Mouse (Mus musculus) liver, embryonic 11.5 days (tissue): Measurements from ENCODE around the gene Bex3. TPM values are rescaled to one million over a fixed set of nuclear protein-coding genes. Genes with fewer than 3 reads are reported as not detected.

Experiments used
- ATAC-seq: fragments of 200-750 bp; cut with Nextera tagmentation; replicated peaks from 2 replicates; pipeline ENCODE4 v1.8.0; 2017; ENCODE audit warnings: moderate number of reproducible peaks, mild to moderate bottlenecking, moderate TSS enrichment, moderate library complexity; ENCODE audit not compliant: low FRiP score
- DNase-seq: peaks from one replicate; pipeline ENCODE4 v3.0.0-alpha.2; 2017; ENCODE audit warnings: low spot score
- H3K27ac ChIP-seq: fragments of 300-500 bp; sonication (generic); 2 replicates; pipeline ENCODE4 v1.5.1; 2014; ENCODE audit warnings: mild to moderate bottlenecking, low read depth, low read length, control low read depth
- H3K27me3 ChIP-seq: fragments of 300-500 bp; sonication (generic); replicated peaks from 2 replicates; pipeline ENCODE4 v1.6.1; 2014; ENCODE audit warnings: low read length, mixed read lengths; ENCODE audit not compliant: control insufficient read depth, insufficient read depth
- H3K36me3 ChIP-seq: fragments of 300-500 bp; sonication (generic); 2 replicates; pipeline ENCODE4 v1.6.1; 2014; ENCODE audit warnings: mild to moderate bottlenecking, low read length, moderate library complexity, mixed read lengths; ENCODE audit not compliant: control insufficient read depth, insufficient read depth
- H3K4me1 ChIP-seq: fragments of 300-500 bp; sonication (generic); replicated peaks from 2 replicates; pipeline ENCODE4 v1.6.1; 2014; ENCODE audit warnings: low read length, mixed read lengths; ENCODE audit not compliant: control insufficient read depth, insufficient read depth
- H3K4me2 ChIP-seq: fragments of 300-500 bp; sonication (generic); 2 replicates; pipeline ENCODE4 v1.6.1; 2014; ENCODE audit warnings: mild to moderate bottlenecking, control low read depth, moderate library complexity
- H3K4me3 ChIP-seq: fragments of 300-500 bp; sonication (generic); 2 replicates; pipeline ENCODE4 v1.5.1; 2014; ENCODE audit warnings: low read depth, low read length, control low read depth
- H3K9ac ChIP-seq: fragments of 300-500 bp; sonication (generic); 2 replicates; pipeline ENCODE4 v1.6.1; 2014; ENCODE audit warnings: low read depth, low read length, control low read depth
- H3K9me3 ChIP-seq: fragments of 300-500 bp; sonication (generic); 2 replicates; pipeline ENCODE4 v1.6.1; 2016; ENCODE audit warnings: low read length, inconsistent platforms, mixed read lengths; ENCODE audit not compliant: control insufficient read depth
- WGBS: fragments of 180-500 bp; shearing (Covaris S2); extraction: QIAGEN DNeasy Blood & Tissue Kit; methylation state at CpG from one replicate; pipeline ENCODE4 v1.1.7; 2014; 5-methylcytosine and 5-hydroxymethylcytosine counted together
- polyA plus RNA-seq: library from polyadenylated mRNA; unstranded; fragments of >200 nt; fragmentation: Nextera tagmentation; extraction: Ambion mirVana; gene quantifications from 2 replicates; pipeline ENCODE4 v1.2.1, GENCODE M21; 2014

Bex3 gene
- polyA plus RNA-seq, 1 experiment from 2014 or later = 530 TPM

GRCm38 (mm10) chrX:136279410-136279809 is 9.4 kb downstream of the Bex3 start:
- Histone ChIP-seq H3K27ac (no peak overlapping the region), H3K4me3 (no peak overlapping the region), H3K36me3 (no peaks in the 10 kb centered on the region), H3K4me2 (no peak overlapping the region), H3K9ac (no peak overlapping the region), H3K9me3 (no peaks in the 10 kb centered on the region), H3K27me3 (no peaks in the 10 kb centered on the region), H3K4me1 (no peaks in the 10 kb centered on the region)
- WGBS = 81% methylated on average over 5 of the region's 5 CpGs
- ATAC-seq = no peak
- no peak for DNase-seq

GRCm38 (mm10) chrX:136290817-136291281 is 20.8 kb downstream of the Bex3 start:
- no peak overlapping the region for H3K27ac ChIP-seq
- no peaks in the 10 kb centered on the region for H3K9me3 ChIP-seq
- no peak overlapping the region for H3K9ac ChIP-seq
- H3K27me3 ChIP-seq = no peaks in the 10 kb centered on the region
- WGBS = 50% methylated on average over 8 of the region's 8 CpGs
- DNase-seq (no peak), ATAC-seq (no peak)
- H3K36me3 ChIP-seq = no peaks in the 10 kb centered on the region
- H3K4me1 ChIP-seq = no peaks in the 10 kb centered on the region
- no peak overlapping the region for H3K4me2 ChIP-seq
- no peak overlapping the region for H3K4me3 ChIP-seq

GRCm38 (mm10) chrX:136304295-136304694 is 34.2 kb downstream of the Bex3 start:
- DNase-seq (no peak), ATAC-seq (no peak)
- H3K27me3 ChIP-seq = no peaks in the 10 kb centered on the region
- H3K27ac ChIP-seq = no peak overlapping the region
- no peaks in the 10 kb centered on the region for H3K36me3 ChIP-seq
- no peak overlapping the region for H3K4me3 ChIP-seq
- no peaks in the 10 kb centered on the region for H3K9me3 ChIP-seq
- H3K4me1 ChIP-seq = no peaks in the 10 kb centered on the region
- H3K9ac ChIP-seq = no peak overlapping the region
- H3K4me2 ChIP-seq = no peak overlapping the region

GRCm38 (mm10) chrX:136306196-136306595 is 36.1 kb downstream of the Bex3 start:
- H3K4me1 ChIP-seq = no peaks in the 10 kb centered on the region

GRCm38 (mm10) chrX:136313303-136313702 is 43.2 kb downstream of the Bex3 start:
- Histone ChIP-seq H3K9me3 (no peaks in the 10 kb centered on the region), H3K27ac (no peak overlapping the region), H3K9ac (no peak overlapping the region), H3K4me3 (no peak overlapping the region), H3K27me3 (no peaks in the 10 kb centered on the region), H3K36me3 (no peaks in the 10 kb centered on the region), H3K4me2 (no peak overlapping the region), H3K4me1 (no peaks in the 10 kb centered on the region)
- no peak for DNase-seq
- 48% methylated on average over 4 of the region's 4 CpGs for WGBS
- no peak for ATAC-seq

More at GRCm38 (mm10) chrX:136306196-136306595, 36.1 kb downstream of the Bex3 start:
- Histone ChIP-seq H3K27ac (no peak overlapping the region), H3K4me3 (no peak overlapping the region), H3K4me2 (no peak overlapping the region), H3K27me3 (no peaks in the 10 kb centered on the region), H3K9me3 (no peaks in the 10 kb centered on the region), H3K36me3 (no peaks in the 10 kb centered on the region), H3K9ac (no peak overlapping the region)
- WGBS = 25% methylated on average over 1 of the region's 1 CpGs
- no peak for ATAC-seq
- no peak for DNase-seq

- ATAC-seq (no peak), DNase-seq (no peak)
- Histone ChIP-seq H3K4me1 (no peaks in the 10 kb centered on the region), H3K4me3 (no peak overlapping the region), H3K36me3 (no peaks in the 10 kb centered on the region), H3K27me3 (no peaks in the 10 kb centered on the region), H3K9me3 (no peaks in the 10 kb centered on the region), H3K4me2 (no peak overlapping the region), H3K9ac (no peak overlapping the region), H3K27ac (no peak overlapping the region)
- 38% methylated on average over 8 of the region's 8 CpGs for WGBS
Observed at GRCm38 (mm10) chrX:136313792-136314564, 43.9 kb downstream of the Bex3 start.

- Histone ChIP-seq H3K4me1 (no peaks in the 10 kb centered on the region), H3K9ac (no peak overlapping the region), H3K27ac (no peak overlapping the region), H3K27me3 (no peaks in the 10 kb centered on the region), H3K36me3 (no peaks in the 10 kb centered on the region), H3K4me3 (no peak overlapping the region), H3K4me2 (no peak overlapping the region), H3K9me3 (no peaks in the 10 kb centered on the region)
- DNase-seq = no peak
- ATAC-seq = no peak
- WGBS = 53% methylated on average over 4 of the region's 4 CpGs
Observed at GRCm38 (mm10) chrX:136319953-136320352, 49.9 kb downstream of the Bex3 start.
